Mouse (Mus musculus) lung, adult 2 months (tissue): ENCODE results near the gene Zfp687. TPM values are rescaled to one million over a fixed set of nuclear protein-coding genes. Genes with fewer than 3 reads are reported as not detected.

ENCODE experiments used
- DNase-seq: peaks from one replicate; pipeline ENCODE4 v3.0.0; 2022
- H3K4me1 ChIP-seq: fragments of 200-500 bp; 2 replicates; pipeline ENCODE4 v1.6.1; 2011; ENCODE audit warnings: low read length; ENCODE audit not compliant: control insufficient read depth, insufficient read depth
- H3K4me3 ChIP-seq: fragments of 200-500 bp; replicated peaks from 2 replicates; pipeline ENCODE3; 2011; ENCODE audit warnings: low read depth, mild to moderate bottlenecking, control low read depth, low read length; ENCODE audit errors: extremely low read depth
- CTCF ChIP-seq: fragments of 200-500 bp; IDR thresholded peaks from 2 replicates; pipeline ENCODE4 v1.5.1; 2011; ENCODE audit warnings: mild to moderate bottlenecking, low read length, control low read depth; ENCODE audit not compliant: insufficient read depth
- POLR2A ChIP-seq: fragments of 200-500 bp; IDR thresholded peaks from 2 replicates; pipeline ENCODE4 v1.6.1; 2011; ENCODE audit warnings: low read depth, mild to moderate bottlenecking, control low read depth, low read length, borderline replicate concordance; ENCODE audit errors: extremely low read depth
- WGBS: fragments of 180-500 bp; shearing (Covaris S2); methylation state at CpG from one replicate; pipeline ENCODE4 v1.1.7; 2018; 5-methylcytosine and 5-hydroxymethylcytosine counted together
- polyA plus RNA-seq: library from polyadenylated mRNA; depleted of rRNA; stranded (reverse); fragments of >200 nt; gene quantifications from 2 replicates; pipeline ENCODE4 v1.2.3, GENCODE M21; 2012; rRNA removed

The Zfp687 gene
- polyA plus RNA-seq, result 19.2 and 20.6 TPM in 2 replicates

DNA sequence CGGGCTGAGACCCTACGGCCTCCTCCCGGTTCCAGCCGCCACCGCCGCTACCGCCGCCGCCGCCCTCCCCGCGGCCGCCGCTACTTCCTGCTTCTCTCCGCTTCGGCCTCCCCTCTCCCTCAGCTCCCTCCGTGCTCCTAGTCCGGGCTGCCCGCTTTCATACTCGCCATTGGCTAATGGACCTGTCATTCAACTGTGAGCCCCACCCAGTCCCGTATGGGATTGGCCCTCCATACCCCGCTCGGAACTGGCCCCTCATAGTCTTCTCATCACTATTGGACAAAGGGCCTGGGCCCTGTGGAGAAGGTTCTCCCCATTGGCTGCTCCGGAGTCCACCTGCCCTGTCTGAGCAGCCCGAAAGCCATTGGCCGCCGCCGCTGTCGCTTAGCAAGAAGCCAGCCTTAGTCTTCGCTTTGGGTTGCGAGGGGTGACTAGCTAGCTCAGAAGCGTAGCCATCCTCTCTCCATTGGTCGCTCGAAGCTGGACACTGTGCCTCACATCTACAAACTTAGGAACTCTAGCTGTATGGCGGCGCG lies at the start of gene Zfp687:
Gene Zfp687, minus strand, starts transcription at position 112 of the 536 bp plus-strand sequence.
- TF ChIP-seq POLR2A, result peak; percentile 93; the same call in 1 of the 2 replicates
- TF ChIP-seq CTCF, result no peak
- DNase-seq, result peak; percentile 99
- under 1% methylated on average over 37 of the region's 37 CpGs for WGBS
- Histone ChIP-seq H3K4me1 (peaks cover 7% of the 10 kb centered on the region; the same call in 1 of the 2 replicates), H3K4me3 (peak within 1 kb of the TSS; percentile 89)

DNA sequence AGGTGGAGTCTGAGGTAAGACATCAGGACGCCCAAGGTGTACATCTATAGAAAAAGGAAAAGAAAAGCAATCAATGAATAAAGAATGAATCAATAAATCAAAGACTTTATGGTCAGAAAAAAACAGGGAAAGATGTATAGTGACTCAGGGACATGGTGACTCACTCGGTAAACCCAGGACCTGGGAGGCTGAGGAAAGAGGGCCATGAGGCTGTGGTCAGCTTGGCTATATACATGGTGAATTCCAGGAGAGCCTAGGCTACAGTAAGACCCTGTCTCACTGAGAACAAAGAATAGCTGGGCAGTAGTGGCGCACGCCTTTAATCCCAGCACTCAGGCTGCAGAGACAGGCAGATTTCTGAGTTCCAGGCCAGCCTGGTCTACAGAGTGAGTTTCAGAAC lies 48.5 kb upstream of the Zfp687 start:
- no peak for TF ChIP-seq CTCF
- TF ChIP-seq POLR2A, result no peak
- Histone ChIP-seq H3K4me1 (no peaks in the 10 kb centered on the region), H3K4me3 (no peak overlapping the region)
- DNase-seq, result no peak
- 95% methylated on average over 4 of the region's 4 CpGs for WGBS

DNA sequence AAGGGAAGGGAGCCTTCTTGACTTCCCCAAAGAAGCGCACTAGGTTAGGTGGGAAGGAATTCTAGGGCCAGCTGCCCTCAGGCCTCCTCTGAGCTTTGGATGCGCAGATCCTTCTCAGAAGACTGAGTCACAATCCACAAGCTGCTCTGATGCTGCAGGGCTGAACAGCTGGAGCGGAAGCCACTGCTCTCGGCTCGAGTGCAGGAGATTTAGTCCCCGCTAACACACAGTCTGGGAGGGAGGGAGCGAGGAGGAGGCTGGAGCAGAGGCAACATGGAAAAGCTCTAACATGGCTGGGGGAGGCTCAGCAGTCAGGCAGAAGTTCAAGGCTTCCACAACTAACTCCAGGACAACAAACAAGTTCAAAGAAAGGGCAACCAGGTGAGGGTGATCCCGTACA lies 42.8 kb upstream of the Zfp687 start:
- Histone ChIP-seq H3K4me1 (no peaks in the 10 kb centered on the region), H3K4me3 (no peak overlapping the region)
- TF ChIP-seq CTCF, result no peak
- TF ChIP-seq POLR2A, result no peak
- no peak for DNase-seq
- WGBS, result 86% methylated on average over 8 of the region's 8 CpGs

GRCm38 (mm10) chr3:95056275-95056674 lies 41.0 kb upstream of the Zfp687 start:
- H3K4me3 ChIP-seq, result no peak overlapping the region
- H3K4me1 ChIP-seq, result no peaks in the 10 kb centered on the region
- TF ChIP-seq CTCF, result no peak
- TF ChIP-seq POLR2A, result no peak
- 77% methylated on average over 7 of the region's 7 CpGs for WGBS
- DNase-seq, result no peak

GRCm38 (mm10) chr3:95054481-95055260 lies 39.4 kb upstream of the Zfp687 start:
- TF ChIP-seq CTCF (no peak), POLR2A (no peak)
- DNase-seq, result no peak
- 32% methylated on average over 10 of the region's 10 CpGs for WGBS
- H3K4me1 ChIP-seq, result no peaks in the 10 kb centered on the region
- H3K4me3 ChIP-seq, result no peak overlapping the region

- no peaks in the 10 kb centered on the region for H3K4me1 ChIP-seq
- TF ChIP-seq POLR2A (no peak), CTCF (peak; percentile 67)
- DNase-seq, result no peak
- 40% methylated on average over 3 of the region's 3 CpGs for WGBS
- no peak overlapping the region for H3K4me3 ChIP-seq
Measured at GRCm38 (mm10) chr3:95053701-95054100, 38.5 kb upstream of the Zfp687 start.

- H3K4me3 ChIP-seq, result no peak overlapping the region
- TF ChIP-seq POLR2A (no peak), CTCF (no peak)
- H3K4me1 ChIP-seq, result no peaks in the 10 kb centered on the region
- 36% methylated on average over 1 of the region's 1 CpGs for WGBS
- no peak for DNase-seq
Measured at GRCm38 (mm10) chr3:95052959-95053358, 37.7 kb upstream of the Zfp687 start.

GRCm38 (mm10) chr3:95047914-95048313 lies 32.7 kb upstream of the Zfp687 start:
- DNase-seq, result no peak
- Histone ChIP-seq H3K4me3 (no peak overlapping the region), H3K4me1 (peaks cover under 1% of the 10 kb centered on the region)
- TF ChIP-seq CTCF, result no peak
- no peak for TF ChIP-seq POLR2A
- 59% methylated on average over 3 of the region's 3 CpGs for WGBS

- Histone ChIP-seq H3K4me3 (no peak overlapping the region), H3K4me1 (peaks cover 3% of the 10 kb centered on the region)
- 79% methylated on average over 11 of the region's 11 CpGs for WGBS
- no peak for DNase-seq
- no peak for TF ChIP-seq CTCF
- TF ChIP-seq POLR2A, result no peak
Measured at GRCm38 (mm10) chr3:95046462-95047057, 31.3 kb upstream of the Zfp687 start.
